In the genomic region with DNA sequence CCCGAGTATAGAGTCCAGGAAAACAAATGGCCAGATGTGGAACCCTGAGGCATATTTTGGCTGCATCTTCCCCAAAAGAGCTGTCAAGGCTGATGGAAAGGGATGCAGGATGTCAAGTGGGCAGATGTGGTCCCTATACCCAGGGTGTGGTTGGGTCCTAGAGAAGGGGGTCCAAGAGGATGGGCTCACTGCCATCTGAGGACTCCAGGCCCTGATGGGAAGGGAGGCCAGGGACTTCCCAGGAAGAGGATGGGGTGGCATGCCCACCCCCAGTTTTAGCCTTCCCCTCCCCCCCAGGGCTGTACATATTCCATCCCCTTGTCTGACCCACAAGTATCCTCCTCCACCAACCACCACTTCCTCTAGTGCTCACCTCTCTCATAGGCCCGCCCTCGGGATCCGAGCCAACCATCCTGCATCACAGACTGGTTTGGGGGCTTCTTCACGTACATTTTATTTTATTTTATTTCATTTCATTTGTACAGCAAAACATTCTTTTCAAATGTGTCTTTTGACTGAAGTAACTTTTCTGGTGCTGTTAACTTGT, we compare ENCODE assay signal across 21 mouse cellular contexts. TPM values are rescaled to one million over a fixed set of nuclear protein-coding genes. Genes with fewer than 3 reads are reported as not detected.
DNase-seq lines count a peak whose midpoint lies in the region; ATAC-seq lines count a peak whose summit lies in the region.
"Had no signal": no experiment of that assay in that cellular context is flagged by ENCODE, and none has a peak within 500 bp of the region (broad histone marks: within the 10 kb centered on the region; RNA-seq: fewer than 3 reads in every experiment).

No protein-coding gene starts in this region.

- no peaks in the 10 kb centered on the region for H3K9me3 ChIP-seq in neural tube, embryonic 15.5 days (replicated peaks)
- H3K9me3 ChIP-seq: embryonic facial prominence, embryonic 12.5 days; embryonic facial prominence, embryonic 15.5 days; forebrain, embryonic 15.5 days; hindbrain, embryonic 10.5 days; hindbrain, embryonic 13.5 days had no signal

- peak; percentile 29 for DNase-seq in cerebellum, adult 11-12 months
- no peak for DNase-seq in cerebellum, adult 18-20 months
- peak; percentile 86 for DNase-seq in heart, adult 11 months
- no peak for DNase-seq in heart, postnatal 25 days (ENCODE audit: low spot score)
- DNase-seq in neural tube, embryonic 10.5 days (ENCODE audit: extremely low spot score, low spot score): no peak
- DNase-seq in testis, postnatal 10 days (ENCODE audit: low spot score): no peak
- DNase-seq: adrenal gland, adult 8-10 months; adrenal gland, postnatal 25 days; cerebellum, adult 8-10 months; gastrocnemius, postnatal 10 days; heart, postnatal 36 days had no signal

- H3K9ac ChIP-seq in neural tube, embryonic 15.5 days (replicated peaks): no peak overlapping the region
- H3K9ac ChIP-seq: embryonic facial prominence, embryonic 12.5 days; embryonic facial prominence, embryonic 15.5 days; forebrain, embryonic 15.5 days; hindbrain, embryonic 13.5 days had no signal

- 92% methylated on average over 5 of the region's 5 CpGs for WGBS in neural tube, embryonic 15.5 days

- intact Hi-C loops in heart, postnatal 25 days (cut with DNase I): no loop called here

- H3K4me2 ChIP-seq in neural tube, embryonic 15.5 days: no peak overlapping the region
- H3K4me2 ChIP-seq: embryonic facial prominence, embryonic 12.5 days; embryonic facial prominence, embryonic 15.5 days; forebrain, embryonic 15.5 days; heart, embryonic 11.5 days; hindbrain, embryonic 13.5 days had no signal

- no peaks in the 10 kb centered on the region for H3K4me1 ChIP-seq in neural tube, embryonic 15.5 days
- H3K4me1 ChIP-seq: embryonic facial prominence, embryonic 12.5 days; embryonic facial prominence, embryonic 15.5 days; forebrain, embryonic 15.5 days; hindbrain, embryonic 10.5 days; hindbrain, embryonic 13.5 days had no signal

- no peak for ATAC-seq in neural tube, embryonic 15.5 days (ENCODE audit: low FRiP score)
- ATAC-seq: activated CD4-positive, CD25-positive, alpha-beta regulatory T cell, adult 4 months; forebrain, embryonic 15.5 days; hindbrain, embryonic 16.5 days had no signal

- H3K36me3 ChIP-seq in neural tube, embryonic 15.5 days: peaks cover 47% of the 10 kb centered on the region

- H3K4me3 ChIP-seq in neural tube, embryonic 15.5 days (replicated peaks): no peak overlapping the region
- H3K4me3 ChIP-seq: embryonic facial prominence, embryonic 12.5 days; embryonic facial prominence, embryonic 15.5 days; forebrain, embryonic 15.5 days; hindbrain, embryonic 10.5 days; hindbrain, embryonic 13.5 days had no signal

- peak overlapping the region; percentile 33; the same call in 1 of the 2 replicates for H3K27ac ChIP-seq in neural tube, embryonic 15.5 days (replicated peaks)
- H3K27ac ChIP-seq: embryonic facial prominence, embryonic 12.5 days; embryonic facial prominence, embryonic 15.5 days; forebrain, embryonic 15.5 days; hindbrain, embryonic 10.5 days; hindbrain, embryonic 13.5 days had no signal

- no peaks in the 10 kb centered on the region for H3K27me3 ChIP-seq in neural tube, embryonic 15.5 days (replicated peaks)
- H3K27me3 ChIP-seq: embryonic facial prominence, embryonic 12.5 days; embryonic facial prominence, embryonic 15.5 days; forebrain, embryonic 15.5 days; hindbrain, embryonic 13.5 days had no signal

RNA-seq across cellular contexts. Expression of a gene that starts 19.4 kb away (rescaled TPM):
- 10 to 100 TPM; 33.8 to 36.1 TPM for total RNA-seq in heart, postnatal 25 days (2021)
- 21.2 and 31.8 TPM in 2 replicates for polyA plus RNA-seq in neural tube, embryonic 15.5 days (2015; fragmentation: Nextera tagmentation; extraction: Ambion mirVana)
- total RNA-seq: granulocyte monocyte progenitor cell, adult 5-6 weeks had no signal

Comparison
In these comparisons a context has a peak if more than half of its experiments do, and no peak if none do; other contexts are left out.
1. DNase-seq: peak in cerebellum, adult 11-12 months (single experiment) and heart, adult 11 months (single experiment); none in cerebellum, adult 18-20 months (0 of 2), heart, postnatal 25 days (single experiment), neural tube, embryonic 10.5 days (single experiment) and testis, postnatal 10 days (single experiment).